Mouse (Mus musculus): ENCODE results near the gene Spaca6.

The Spaca6 gene

GRCm38 (mm10) chr17:17826751-17827657, at the start of gene Spaca6:
Gene Spaca6, plus strand, starts transcription at chr17:17827158.
- DNase-seq = peak; percentile 83

GRCm38 (mm10) chr17:17790866-17791630, 35.9 kb upstream of the Spaca6 start:
- DNase-seq = no peak

- DNase-seq = peak; percentile 23
Measured at GRCm38 (mm10) chr17:17792578-17792977, 34.4 kb upstream of the Spaca6 start.

DNA sequence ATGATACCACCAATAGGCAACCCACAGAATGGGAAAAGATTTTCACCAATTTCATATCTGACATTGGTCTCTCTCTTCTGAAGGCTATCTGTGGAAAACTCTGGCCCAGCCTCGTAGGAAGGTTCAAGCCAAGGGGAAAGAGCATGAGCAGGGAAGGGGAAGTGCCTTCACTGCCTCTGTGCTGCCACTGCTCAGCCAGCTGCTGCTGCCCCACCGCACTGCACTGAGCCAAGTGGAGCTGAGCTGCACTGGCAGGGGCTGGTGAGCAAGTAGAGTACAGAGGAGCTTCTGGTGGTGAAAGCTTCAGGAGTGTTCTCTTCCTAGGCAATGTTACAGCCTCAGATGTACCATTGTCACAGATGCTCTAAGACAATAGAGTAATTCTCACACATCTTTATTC, 31.4 kb upstream of the Spaca6 start:
- DNase-seq = no peak

- no peak for DNase-seq
Measured at GRCm38 (mm10) chr17:17823612-17824336, 3.2 kb upstream of the Spaca6 start.

GRCm38 (mm10) chr17:17825921-17826591, 902 bp upstream of the Spaca6 start:
- peak; percentile 5 for DNase-seq

GRCm38 (mm10) chr17:17827658-17828190, 766 bp downstream of the Spaca6 start:
- peak; percentile 74 for DNase-seq

GRCm38 (mm10) chr17:17828191-17828981, 1.4 kb downstream of the Spaca6 start:
- DNase-seq = peak; percentile 65

DNA sequence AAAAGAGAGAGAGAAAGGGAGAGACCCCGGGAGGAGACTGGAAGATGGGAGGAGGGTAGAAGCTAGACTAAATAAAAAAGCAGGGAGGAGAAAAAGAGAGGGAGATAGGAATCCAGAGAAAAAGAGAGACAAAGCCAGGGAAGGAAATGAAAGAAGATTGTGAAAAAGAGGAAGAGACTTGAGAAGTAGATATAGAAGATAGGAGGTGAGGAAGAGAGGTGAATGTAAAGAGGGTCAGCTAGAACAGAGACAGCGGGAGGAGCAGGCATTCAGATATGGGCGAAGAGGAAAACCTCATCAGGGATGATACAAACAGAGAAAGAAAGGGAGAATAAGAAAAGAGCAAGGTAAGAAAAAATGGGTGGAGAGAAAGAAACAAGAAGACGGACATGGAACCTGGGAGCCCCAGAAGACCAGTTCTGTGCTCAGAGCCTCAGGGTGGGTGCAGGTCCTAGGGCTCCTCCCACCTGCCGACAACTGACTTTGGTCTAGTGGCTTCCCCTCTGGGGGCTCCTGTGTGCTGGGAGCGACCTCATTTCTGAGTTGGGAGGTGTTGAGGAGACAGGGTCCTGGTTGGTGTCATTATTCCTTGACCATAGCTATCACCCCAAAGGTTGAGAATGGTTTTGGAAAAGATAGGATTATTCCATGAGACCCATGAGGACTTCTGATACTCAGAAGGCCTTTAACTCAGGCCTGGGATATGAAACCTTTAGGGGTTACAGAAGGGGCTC, 2.3 kb downstream of the Spaca6 start:
- peak; percentile 7 for DNase-seq

- DNase-seq = no peak
Measured at GRCm38 (mm10) chr17:17829816-17830535, 3.0 kb downstream of the Spaca6 start.

DNA sequence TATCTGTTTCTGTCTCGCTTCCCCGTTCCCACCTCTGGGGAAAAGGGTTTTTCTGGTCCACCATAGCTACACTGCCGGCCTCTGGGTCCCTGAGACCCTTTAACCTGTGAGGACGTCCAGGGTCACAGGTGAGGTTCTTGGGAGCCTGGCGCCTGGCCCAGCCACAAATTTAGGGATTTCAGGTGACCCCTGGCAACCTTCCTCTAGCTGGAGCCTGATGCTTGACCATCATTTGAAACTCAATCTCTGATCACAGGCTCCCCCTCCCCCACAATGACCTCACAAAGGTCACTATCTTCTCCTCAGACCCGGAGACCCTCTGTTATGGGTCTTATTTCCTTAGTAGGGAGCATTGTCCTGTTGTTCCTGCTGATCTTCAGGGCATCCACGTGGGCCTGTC, 3.8 kb downstream of the Spaca6 start:
- DNase-seq = no peak

DNA sequence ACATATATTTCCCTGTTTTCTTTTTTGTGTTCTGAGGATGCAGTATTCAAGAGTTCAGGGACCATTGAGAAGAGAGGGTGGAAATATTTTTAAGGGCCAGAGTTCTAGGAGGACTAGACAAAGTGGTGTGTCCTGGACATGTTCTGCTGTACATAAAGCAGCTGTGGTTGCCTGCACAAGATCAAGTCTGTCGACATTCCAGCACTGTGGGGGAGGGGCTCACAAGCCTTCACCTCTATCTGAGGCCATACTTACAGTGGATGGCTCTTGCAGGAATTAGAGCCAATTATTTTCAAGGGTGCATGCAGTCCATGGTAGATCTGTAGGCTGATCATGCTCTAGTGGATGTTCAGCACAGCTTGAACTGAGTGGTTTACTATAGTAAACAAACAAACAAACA, 7.9 kb downstream of the Spaca6 start:
- no peak for DNase-seq

DNA sequence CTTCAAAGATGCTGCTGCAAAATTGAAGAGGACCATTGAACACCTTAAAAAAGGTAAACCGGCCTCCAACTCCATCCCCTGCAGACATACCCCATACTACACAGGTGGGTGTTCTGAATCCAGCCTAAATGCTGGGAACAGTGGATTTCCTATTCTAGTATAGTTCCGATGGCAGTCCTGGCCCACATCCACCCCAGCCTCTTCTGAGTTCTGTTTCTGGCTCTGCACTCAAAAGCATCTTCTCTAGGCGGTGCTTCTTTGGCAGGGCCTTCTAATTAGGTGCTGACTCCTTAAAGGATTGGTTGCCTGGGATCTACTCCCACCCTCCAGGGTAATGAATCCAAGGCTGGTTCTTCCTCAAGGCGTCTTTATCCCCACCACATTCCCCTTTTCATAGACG, 9.1 kb downstream of the Spaca6 start:
- DNase-seq = no peak

GRCm38 (mm10) chr17:17837426-17837825, 10.5 kb downstream of the Spaca6 start:
- DNase-seq = no peak

- DNase-seq = peak; percentile 92
Measured at GRCm38 (mm10) chr17:17837919-17838701, 11.2 kb downstream of the Spaca6 start.

DNA sequence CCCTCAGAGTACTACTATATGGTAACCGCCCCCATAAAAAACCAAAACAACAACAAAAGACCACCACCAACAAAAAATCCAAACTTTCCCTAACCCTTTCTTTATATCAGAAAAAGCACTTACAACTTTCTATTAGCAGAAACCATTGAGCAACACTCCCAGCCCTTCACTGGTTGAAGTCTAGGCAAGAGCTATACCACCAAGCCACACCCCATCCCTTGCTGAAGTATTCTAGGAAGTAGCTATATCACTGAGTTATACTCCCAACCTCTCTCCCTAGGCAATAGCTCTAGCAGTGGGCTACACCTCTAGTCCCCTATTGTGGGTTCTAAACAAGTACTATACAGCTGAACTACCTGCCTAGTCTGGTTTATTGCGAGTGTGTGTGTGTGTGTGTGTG, 12.3 kb downstream of the Spaca6 start:
- DNase-seq = no peak

DNA sequence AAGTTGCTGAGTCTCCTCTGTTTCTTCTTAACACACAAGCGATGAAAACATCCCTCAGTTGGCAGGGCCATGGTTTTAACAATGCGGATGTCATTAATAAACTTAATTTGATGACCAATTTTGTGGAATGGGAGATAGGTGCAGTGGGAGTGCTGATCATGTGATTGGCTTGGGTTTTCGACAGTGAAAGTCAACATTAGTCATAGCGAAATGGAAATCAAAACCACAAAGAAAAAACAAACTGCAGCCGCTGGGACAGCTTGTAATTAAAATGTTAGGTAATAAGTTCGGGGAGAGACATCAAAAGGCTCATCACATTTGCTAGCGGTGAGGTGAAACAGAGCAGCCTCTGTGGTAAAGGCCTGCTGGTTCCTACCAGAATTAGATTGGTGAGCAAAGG, 13.8 kb downstream of the Spaca6 start:
- DNase-seq = no peak

GRCm38 (mm10) chr17:17843534-17844261, 16.7 kb downstream of the Spaca6 start:
- no peak for DNase-seq

Data from liver (tissue).